Mouse (Mus musculus): ENCODE data around the gene Fam126b.
"Not testable (repeated sequence)": the region's sequence is repeated elsewhere in the genome, so short reads cannot be mapped to it uniquely, and the experiment has no call there.

Fam126b gene

GRCm38 (mm10) chr1:58570437-58570836 lies 15.7 kb downstream of the Fam126b start:
- DNase-seq (ENCODE audit: low spot score in 2 of 2): no peak

GRCm38 (mm10) chr1:58568456-58569130 lies 17.5 kb downstream of the Fam126b start:
- no peak for DNase-seq (ENCODE audit: low spot score in 2 of 2)

- DNase-seq (ENCODE audit: low spot score in 2 of 2): no peak
Observed at GRCm38 (mm10) chr1:58566621-58567020, 19.5 kb downstream of the Fam126b start.

- no peak for DNase-seq (ENCODE audit: low spot score in 2 of 2)
Observed at GRCm38 (mm10) chr1:58564981-58565380, 21.1 kb downstream of the Fam126b start.

GRCm38 (mm10) chr1:58562455-58562854 lies 23.7 kb downstream of the Fam126b start:
- no peak for DNase-seq (ENCODE audit: low spot score in 2 of 2)

GRCm38 (mm10) chr1:58560370-58560769 lies 25.8 kb downstream of the Fam126b start:
- not testable (repeated sequence) for DNase-seq (ENCODE audit: low spot score in 2 of 2)

- DNase-seq (ENCODE audit: low spot score in 2 of 2): no peak
Observed at GRCm38 (mm10) chr1:58541386-58541785, 44.7 kb downstream of the Fam126b start.

GRCm38 (mm10) chr1:58507249-58507648 lies 78.9 kb downstream of the Fam126b start:
- DNase-seq (ENCODE audit: low spot score in 2 of 2): no peak

- DNase-seq (ENCODE audit: low spot score in 2 of 2): peak; percentile 89 to 91
Observed at GRCm38 (mm10) chr1:58504577-58505254, 81.4 kb downstream of the Fam126b start, which contains the start of gene Orc2. Gene Orc2, minus strand, starts transcription at chr1:58505109.

- DNase-seq (ENCODE audit: low spot score in 2 of 2): no peak
Observed at GRCm38 (mm10) chr1:58503793-58504370, 82.2 kb downstream of the Fam126b start.

GRCm38 (mm10) chr1:58503134-58503533 lies 83.0 kb downstream of the Fam126b start:
- DNase-seq (ENCODE audit: low spot score in 2 of 2): no peak

GRCm38 (mm10) chr1:58498758-58499157 lies 87.4 kb downstream of the Fam126b start:
- no peak for DNase-seq (ENCODE audit: low spot score in 2 of 2)

GRCm38 (mm10) chr1:58497678-58498077 lies 88.4 kb downstream of the Fam126b start:
- no peak for DNase-seq (ENCODE audit: low spot score in 2 of 2)

GRCm38 (mm10) chr1:58495603-58496002 lies 90.5 kb downstream of the Fam126b start:
- no peak for DNase-seq (ENCODE audit: low spot score in 2 of 2)

- no peak for DNase-seq (ENCODE audit: low spot score in 2 of 2)
Observed at GRCm38 (mm10) chr1:58482647-58483046, 103.5 kb downstream of the Fam126b start.

GRCm38 (mm10) chr1:58475662-58476061 lies 110.5 kb downstream of the Fam126b start:
- no peak for DNase-seq (ENCODE audit: low spot score in 2 of 2)

All from frontal cortex, postnatal 10 days (tissue).